Mouse (Mus musculus): Measurements from ENCODE around the gene Spata4.

GRCm38 (mm10) chr8:54582886-54583285 is 17.7 kb upstream of the Spata4 start:
- no peak for TF ChIP-seq FLI1 (IDR thresholded peaks at IDR 0.05; ENCODE audit: low read length)
- no peak for TF ChIP-seq GATA1 (IDR thresholded peaks at IDR 0.05; ENCODE audit: borderline replicate concordance, low read length)
